Mouse (Mus musculus): ENCODE measurements around the gene Gnb1. TPM values are rescaled to one million over a fixed set of nuclear protein-coding genes. Genes with fewer than 3 reads are reported as not detected.
A peak's percentile ranks its signal among the peaks of the same experiment; 100 is the strongest.

The Gnb1 gene
- polyA plus RNA-seq (2012; rRNA removed) = 512 and 552 TPM in 2 replicates

DNA sequence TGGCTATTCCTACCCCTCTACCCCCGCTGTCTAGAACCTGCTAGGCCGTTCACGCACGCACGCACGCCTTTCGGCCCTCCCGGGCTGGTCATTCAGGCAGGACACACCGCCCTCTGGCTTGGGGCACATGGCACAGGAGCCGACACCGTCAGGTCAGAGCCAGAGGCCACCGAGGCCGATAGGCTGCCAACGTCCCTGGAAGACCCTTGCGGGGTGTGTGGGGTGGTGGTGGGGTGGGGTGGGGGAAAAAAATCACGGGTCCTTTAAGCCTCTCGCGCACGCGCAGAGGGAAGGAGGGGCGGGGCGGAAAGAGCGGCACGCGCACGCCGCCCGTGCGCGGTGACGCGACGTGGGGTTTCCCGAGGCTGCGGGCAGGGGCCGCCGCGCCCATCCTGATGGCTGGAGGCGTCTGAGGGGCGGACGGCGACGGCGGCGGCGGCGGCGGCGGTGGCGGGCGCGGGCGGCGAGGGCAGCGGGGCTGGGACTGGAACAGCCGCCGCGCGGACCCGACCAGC is at the start of gene Gnb1:
TSS of gene Gnb1 (plus strand) at position 372 of the 515 bp plus-strand sequence.
- H3K27ac ChIP-seq (ENCODE audit: insufficient read depth, low read length) = peak within 1 kb of the TSS; percentile 82
- TF ChIP-seq POLR2A (IDR thresholded peaks at IDR 0.05; ENCODE audit: borderline replicate concordance, insufficient read depth, low read length) = peak; percentile 47; the same call in 1 of the 2 replicates
- TF ChIP-seq CTCF (IDR thresholded peaks at IDR 0.05; ENCODE audit: borderline replicate concordance, insufficient read depth, low read depth, low read length) = no peak

GRCm38 (mm10) chr4:155442808-155443207 is 48.4 kb upstream of the Gnb1 start:
- peaks cover 3% of the 10 kb centered on the region; the same call in 1 of the 2 replicates for H3K4me1 ChIP-seq (ENCODE audit: control insufficient read depth, insufficient read depth, low read length)
- no peaks in the 10 kb centered on the region for H3K27me3 ChIP-seq (ENCODE audit: control insufficient read depth, insufficient read depth, low read length)
- no peak overlapping the region for H3K27ac ChIP-seq (ENCODE audit: insufficient read depth, low read length)
- 85% methylated on average over 3 of the region's 3 CpGs for WGBS
- TF ChIP-seq CTCF (IDR thresholded peaks at IDR 0.05; ENCODE audit: borderline replicate concordance, insufficient read depth, low read depth, low read length) (0 out of 2 replicates have a peak, but pooled peaks have one; percentile 18), POLR2A (IDR thresholded peaks at IDR 0.05; ENCODE audit: borderline replicate concordance, insufficient read depth, low read length) (no peak)
- no peak for DNase-seq
- H3K4me3 ChIP-seq (replicated peaks; ENCODE audit: insufficient read depth, low read depth, low read length) = no peak overlapping the region

More for the DNA sequence above, at the start of gene Gnb1:
- WGBS = 1% methylated on average over 53 of the region's 60 CpGs
- Histone ChIP-seq H3K4me1 (ENCODE audit: control insufficient read depth, insufficient read depth, low read length) (peaks cover 8% of the 10 kb centered on the region; the same call in 1 of the 2 replicates), H3K27me3 (ENCODE audit: control insufficient read depth, insufficient read depth, low read length) (no peaks in the 10 kb centered on the region), H3K4me3 (replicated peaks; ENCODE audit: insufficient read depth, low read depth, low read length) (peak within 1 kb of the TSS; percentile 97)
- peak; percentile 94 to 96 for DNase-seq

GRCm38 (mm10) chr4:155451597-155451996 is 39.6 kb upstream of the Gnb1 start:
- H3K27ac ChIP-seq (ENCODE audit: insufficient read depth, low read length) = no peak overlapping the region
- no peak for DNase-seq
- 47% methylated on average over 10 of the region's 10 CpGs for WGBS
- H3K4me3 ChIP-seq (replicated peaks; ENCODE audit: insufficient read depth, low read depth, low read length) = no peak overlapping the region
- H3K27me3 ChIP-seq (ENCODE audit: control insufficient read depth, insufficient read depth, low read length) = no peaks in the 10 kb centered on the region
- no peak for TF ChIP-seq CTCF (IDR thresholded peaks at IDR 0.05; ENCODE audit: borderline replicate concordance, insufficient read depth, low read depth, low read length)
- TF ChIP-seq POLR2A (IDR thresholded peaks at IDR 0.05; ENCODE audit: borderline replicate concordance, insufficient read depth, low read length) = no peak
- H3K4me1 ChIP-seq (ENCODE audit: control insufficient read depth, insufficient read depth, low read length) = no peaks in the 10 kb centered on the region

- H3K27ac ChIP-seq (ENCODE audit: insufficient read depth, low read length) = no peak overlapping the region
- H3K4me1 ChIP-seq (ENCODE audit: control insufficient read depth, insufficient read depth, low read length) = no peaks in the 10 kb centered on the region
- DNase-seq = no peak
- no peak overlapping the region for H3K4me3 ChIP-seq (replicated peaks; ENCODE audit: insufficient read depth, low read depth, low read length)
- no peak for TF ChIP-seq CTCF (IDR thresholded peaks at IDR 0.05; ENCODE audit: borderline replicate concordance, insufficient read depth, low read depth, low read length)
- TF ChIP-seq POLR2A (IDR thresholded peaks at IDR 0.05; ENCODE audit: borderline replicate concordance, insufficient read depth, low read length) = no peak
- 83% methylated on average over 5 of the region's 5 CpGs for WGBS
- H3K27me3 ChIP-seq (ENCODE audit: control insufficient read depth, insufficient read depth, low read length) = no peaks in the 10 kb centered on the region
Measured at GRCm38 (mm10) chr4:155458575-155458974, 32.6 kb upstream of the Gnb1 start.

DNA sequence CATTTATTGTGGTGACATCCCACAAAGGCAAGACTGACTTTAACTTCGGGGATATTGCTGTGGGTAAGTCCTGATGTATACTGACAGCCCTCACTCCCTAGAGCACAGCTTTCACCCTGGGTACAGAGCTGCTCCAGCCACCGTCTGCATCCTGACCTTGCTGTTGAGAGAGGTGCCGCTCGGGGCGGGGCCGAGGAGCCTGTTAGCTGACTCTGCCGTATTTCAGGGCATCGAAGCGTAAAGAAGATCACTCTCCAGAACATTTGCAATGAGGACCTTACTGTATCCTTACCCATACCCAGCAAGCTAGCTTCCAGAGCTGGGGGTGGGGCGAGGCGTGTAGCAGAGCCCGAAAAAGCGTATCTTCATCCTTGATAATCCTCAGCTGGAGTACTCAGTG is 28.1 kb upstream of the Gnb1 start:
- TF ChIP-seq POLR2A (IDR thresholded peaks at IDR 0.05; ENCODE audit: borderline replicate concordance, insufficient read depth, low read length) = no peak
- no peak for TF ChIP-seq CTCF (IDR thresholded peaks at IDR 0.05; ENCODE audit: borderline replicate concordance, insufficient read depth, low read depth, low read length)
- WGBS = 82% methylated on average over 13 of the region's 13 CpGs
- no peaks in the 10 kb centered on the region for H3K27me3 ChIP-seq (ENCODE audit: control insufficient read depth, insufficient read depth, low read length)
- H3K4me3 ChIP-seq (replicated peaks; ENCODE audit: insufficient read depth, low read depth, low read length) = no peak overlapping the region
- H3K4me1 ChIP-seq (ENCODE audit: control insufficient read depth, insufficient read depth, low read length) = no peaks in the 10 kb centered on the region
- DNase-seq = no peak
- no peak overlapping the region for H3K27ac ChIP-seq (ENCODE audit: insufficient read depth, low read length)

- no peak for TF ChIP-seq CTCF (IDR thresholded peaks at IDR 0.05; ENCODE audit: borderline replicate concordance, insufficient read depth, low read depth, low read length)
- TF ChIP-seq POLR2A (IDR thresholded peaks at IDR 0.05; ENCODE audit: borderline replicate concordance, insufficient read depth, low read length) = no peak
- DNase-seq = no peak
- H3K4me1 ChIP-seq (ENCODE audit: control insufficient read depth, insufficient read depth, low read length) = no peaks in the 10 kb centered on the region
- 77% methylated on average over 6 of the region's 6 CpGs for WGBS
- H3K27me3 ChIP-seq (ENCODE audit: control insufficient read depth, insufficient read depth, low read length) = no peaks in the 10 kb centered on the region
- no peak overlapping the region for H3K27ac ChIP-seq (ENCODE audit: insufficient read depth, low read length)
- no peak overlapping the region for H3K4me3 ChIP-seq (replicated peaks; ENCODE audit: insufficient read depth, low read depth, low read length)
Measured at GRCm38 (mm10) chr4:155463611-155464010, 27.6 kb upstream of the Gnb1 start.

DNA sequence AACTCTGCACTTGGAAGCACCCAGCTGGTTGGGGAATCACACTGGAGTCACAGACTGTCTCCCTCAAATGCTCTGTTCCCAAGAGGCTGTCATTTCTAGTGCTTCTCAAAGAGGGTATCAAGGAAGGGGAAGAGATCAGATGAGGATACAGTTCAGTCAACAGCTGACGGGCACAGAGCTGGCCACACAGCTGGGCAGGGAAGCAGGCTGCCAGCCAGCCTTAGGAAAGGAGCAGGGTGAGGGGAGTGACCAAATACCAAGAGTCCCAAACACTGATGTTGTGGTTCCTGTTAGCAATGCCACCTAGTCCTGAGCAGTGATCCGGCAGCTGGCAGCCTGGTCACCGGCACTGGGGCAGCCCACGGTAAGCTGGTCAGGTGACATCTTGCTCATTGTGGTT is 27.1 kb upstream of the Gnb1 start:
- DNase-seq = no peak
- 79% methylated on average over 4 of the region's 4 CpGs for WGBS
- Histone ChIP-seq H3K27ac (ENCODE audit: insufficient read depth, low read length) (no peak overlapping the region), H3K4me1 (ENCODE audit: control insufficient read depth, insufficient read depth, low read length) (peaks cover 1% of the 10 kb centered on the region; the same call in 1 of the 2 replicates), H3K27me3 (ENCODE audit: control insufficient read depth, insufficient read depth, low read length) (no peaks in the 10 kb centered on the region), H3K4me3 (replicated peaks; ENCODE audit: insufficient read depth, low read depth, low read length) (no peak overlapping the region)
- TF ChIP-seq CTCF (IDR thresholded peaks at IDR 0.05; ENCODE audit: borderline replicate concordance, insufficient read depth, low read depth, low read length) = no peak
- TF ChIP-seq POLR2A (IDR thresholded peaks at IDR 0.05; ENCODE audit: borderline replicate concordance, insufficient read depth, low read length) = no peak

GRCm38 (mm10) chr4:155465607-155466006 is 25.6 kb upstream of the Gnb1 start:
- Histone ChIP-seq H3K27me3 (ENCODE audit: control insufficient read depth, insufficient read depth, low read length) (no peaks in the 10 kb centered on the region), H3K4me3 (replicated peaks; ENCODE audit: insufficient read depth, low read depth, low read length) (no peak overlapping the region), H3K27ac (ENCODE audit: insufficient read depth, low read length) (no peak overlapping the region), H3K4me1 (ENCODE audit: control insufficient read depth, insufficient read depth, low read length) (peaks cover 7% of the 10 kb centered on the region; the same call in 1 of the 2 replicates)
- DNase-seq = no peak
- WGBS = 76% methylated on average over 6 of the region's 6 CpGs
- TF ChIP-seq CTCF (IDR thresholded peaks at IDR 0.05; ENCODE audit: borderline replicate concordance, insufficient read depth, low read depth, low read length) = no peak
- TF ChIP-seq POLR2A (IDR thresholded peaks at IDR 0.05; ENCODE audit: borderline replicate concordance, insufficient read depth, low read length) = no peak

Measured in cerebellum, adult 2 months (tissue).